8 mouse cellular contexts compared by ENCODE assay signal in genomic region chrX:38180656-38181607, GRCm38 (mm10). TPM values are rescaled to one million over a fixed set of nuclear protein-coding genes. Genes with fewer than 3 reads are reported as not detected.
DNase-seq lines count a peak whose midpoint lies in the region; ATAC-seq lines count a peak whose summit lies in the region.

No protein-coding gene starts in this region.

- intact Hi-C loops in heart, postnatal 25 days (cut with DNase I): no loop called here

- ATAC-seq in liver, embryonic 12.5 days: peak; percentile 32; the same call in 1 of the 2 replicates

- peak overlapping the region; percentile 67 for H3K4me2 ChIP-seq in liver, embryonic 12.5 days

- DNase-seq in B cell, adult 2 months: peak; percentile 34 to 36
- DNase-seq in T-cell, adult 2 months (ENCODE audit: low spot score): peak; percentile 16
- peak; percentile 8 for DNase-seq in embryo, embryonic 11.5 days (ENCODE audit: low read depth, low spot score)
- peak; percentile 4 for DNase-seq in heart, postnatal 25 days (ENCODE audit: low spot score)
- peak; percentile 51 for DNase-seq in neural tube, embryonic 10.5 days (ENCODE audit: extremely low spot score, low spot score)
- DNase-seq in c-Kit-positive CD71-positive TER-119-positive erythroid progenitor cells, embryonic 14.5 days (ENCODE audit: low spot score): no peak
- no peak for DNase-seq in yolk sac, embryonic 10.5 days (ENCODE audit: low spot score)

- H3K4me1 ChIP-seq in liver, embryonic 12.5 days: no peaks in the 10 kb centered on the region

- WGBS in liver, embryonic 12.5 days (ENCODE audit: insufficient replicate concordance): 9% methylated on average over 28 of the region's 38 CpGs

- no peaks in the 10 kb centered on the region for H3K36me3 ChIP-seq in liver, embryonic 12.5 days

- peaks cover 6% of the 10 kb centered on the region; the same call in 1 of the 2 replicates for H3K9me3 ChIP-seq in liver, embryonic 12.5 days (replicated peaks)

- H3K27me3 ChIP-seq in liver, embryonic 12.5 days (replicated peaks): peaks cover 10% of the 10 kb centered on the region

- no peak overlapping the region for H3K27ac ChIP-seq in liver, embryonic 12.5 days

- peak overlapping the region; percentile 17; the same call in 1 of the 2 replicates for H3K9ac ChIP-seq in liver, embryonic 12.5 days

- H3K4me3 ChIP-seq in liver, embryonic 12.5 days: peak overlapping the region; percentile 45

RNA-seq across cellular contexts. Expression of gene Zbtb33, which starts 8.7 kb away (rescaled TPM):
- 1 to 10 TPM; 8.9 to 9.9 TPM for total RNA-seq in heart, postnatal 25 days (2021)
- polyA plus RNA-seq in liver, embryonic 12.5 days (2016; fragmentation: Nextera tagmentation; extraction: Ambion mirVana): 1.7 and 2.2 TPM in 2 replicates

RNA-seq across cellular contexts. Expression of gene Rhox13, which starts 59.9 kb away (rescaled TPM):
- not detected for total RNA-seq in heart, postnatal 25 days (2021)
- not detected in 2 replicates for polyA plus RNA-seq in liver, embryonic 12.5 days (2016; fragmentation: Nextera tagmentation; extraction: Ambion mirVana)

Comparison
In these comparisons a context has a peak if more than half of its experiments do, and no peak if none do; other contexts are left out.
1. DNase-seq: peak in B cell, adult 2 months (2 of 2), T-cell, adult 2 months (single experiment), embryo, embryonic 11.5 days (single experiment), heart, postnatal 25 days (single experiment) and neural tube, embryonic 10.5 days (single experiment); none in c-Kit-positive CD71-positive TER-119-positive erythroid progenitor cells, embryonic 14.5 days (single experiment) and yolk sac, embryonic 10.5 days (single experiment).